Mouse (Mus musculus): ENCODE measurements around the gene Pip4k2b. TPM values are rescaled to one million over a fixed set of nuclear protein-coding genes. Genes with fewer than 3 reads are reported as not detected.

Pip4k2b gene
- polyA plus RNA-seq, 1 experiment = 30.1 TPM

GRCm38 (mm10) chr11:97682504-97683055, 61.9 kb downstream of the Pip4k2b start:
- Histone ChIP-seq H3K79me2 (ENCODE audit: control insufficient read depth, insufficient read depth) (no peaks in the 10 kb centered on the region), H3K27me3 (ENCODE audit: control insufficient read depth, insufficient read depth, insufficient read length) (no peaks in the 10 kb centered on the region), H3K4me3 (no peak overlapping the region), H3K4me2 (ENCODE audit: low read depth) (no peak overlapping the region), H3K36me3 (ENCODE audit: control insufficient read depth, insufficient read depth) (peaks cover 2% of the 10 kb centered on the region), H3ac (ENCODE audit: control insufficient read depth, insufficient read length) (no peak overlapping the region)
- TF ChIP-seq TCF3 (IDR thresholded peaks at IDR 0.05; ENCODE audit: insufficient read length, low read depth) (no peak), REST (IDR thresholded peaks at IDR 0.05; ENCODE audit: insufficient read depth, insufficient read length) (no peak), SRF (IDR thresholded peaks at IDR 0.05; ENCODE audit: control insufficient read depth, insufficient read length, low read depth) (no peak), USF1 (IDR thresholded peaks at IDR 0.05; ENCODE audit: low read depth) (no peak), TCF12 (IDR thresholded peaks at IDR 0.05; ENCODE audit: insufficient read depth, poor library complexity, severe bottlenecking) (no peak), MYOG (IDR thresholded peaks at IDR 0.05; ENCODE audit: control insufficient read depth in 1 of 3, insufficient read depth in 1 of 3, insufficient read length in 2 of 3, low read depth in 2 of 3) (no peak), E2F4 (IDR thresholded peaks at IDR 0.05; ENCODE audit: insufficient read depth) (no peak), POLR2AphosphoS2 (IDR thresholded peaks at IDR 0.05; ENCODE audit: insufficient read length, low read depth) (no peak), CEBPB (IDR thresholded peaks at IDR 0.05; ENCODE audit: insufficient read depth, poor library complexity, severe bottlenecking) (no peak), MAX (IDR thresholded peaks at IDR 0.05; ENCODE audit: low read depth) (no peak), MYOD1 (IDR thresholded peaks at IDR 0.05; ENCODE audit: control insufficient read depth in 1 of 3, insufficient read length in 2 of 3, low read depth in 2 of 3) (no peak), POLR2A (IDR thresholded peaks at IDR 0.05; ENCODE audit: insufficient read length, low read depth) (no peak)

- TF ChIP-seq MYOG (IDR thresholded peaks at IDR 0.05; ENCODE audit: control insufficient read depth in 1 of 3, insufficient read depth in 1 of 3, insufficient read length in 2 of 3, low read depth in 2 of 3) (peak in 1 of 3 experiments; percentile 15), CEBPB (IDR thresholded peaks at IDR 0.05; ENCODE audit: insufficient read depth, poor library complexity, severe bottlenecking) (no peak)
Observed at GRCm38 (mm10) chr11:97680430-97680829, 64.1 kb downstream of the Pip4k2b start.

GRCm38 (mm10) chr11:97678301-97678700, 66.2 kb downstream of the Pip4k2b start:
- Histone ChIP-seq H3K4me2 (ENCODE audit: low read depth) (no peak overlapping the region), H3ac (ENCODE audit: control insufficient read depth, insufficient read length) (no peak overlapping the region), H3K27me3 (ENCODE audit: control insufficient read depth, insufficient read depth, insufficient read length) (no peaks in the 10 kb centered on the region), H3K36me3 (ENCODE audit: control insufficient read depth, insufficient read depth) (peaks cover 8% of the 10 kb centered on the region), H3K4me3 (no peak overlapping the region), H3K79me2 (ENCODE audit: control insufficient read depth, insufficient read depth) (no peaks in the 10 kb centered on the region)
- no peak for TF ChIP-seq MAX (IDR thresholded peaks at IDR 0.05; ENCODE audit: low read depth)
- TF ChIP-seq MYOG (IDR thresholded peaks at IDR 0.05; ENCODE audit: control insufficient read depth in 1 of 3, insufficient read depth in 1 of 3, insufficient read length in 2 of 3, low read depth in 2 of 3) = no peak
- TF ChIP-seq TCF3 (IDR thresholded peaks at IDR 0.05; ENCODE audit: insufficient read length, low read depth) = no peak
- TF ChIP-seq MYOD1 (IDR thresholded peaks at IDR 0.05; ENCODE audit: control insufficient read depth in 1 of 3, insufficient read length in 2 of 3, low read depth in 2 of 3) = no peak
- no peak for TF ChIP-seq E2F4 (IDR thresholded peaks at IDR 0.05; ENCODE audit: insufficient read depth)
- TF ChIP-seq CEBPB (IDR thresholded peaks at IDR 0.05; ENCODE audit: insufficient read depth, poor library complexity, severe bottlenecking) = no peak
- no peak for TF ChIP-seq POLR2A (IDR thresholded peaks at IDR 0.05; ENCODE audit: insufficient read length, low read depth)
- no peak for TF ChIP-seq USF1 (IDR thresholded peaks at IDR 0.05; ENCODE audit: low read depth)
- no peak for TF ChIP-seq SRF (IDR thresholded peaks at IDR 0.05; ENCODE audit: control insufficient read depth, insufficient read length, low read depth)
- no peak for TF ChIP-seq POLR2AphosphoS2 (IDR thresholded peaks at IDR 0.05; ENCODE audit: insufficient read length, low read depth)
- TF ChIP-seq TCF12 (IDR thresholded peaks at IDR 0.05; ENCODE audit: insufficient read depth, poor library complexity, severe bottlenecking) = no peak
- TF ChIP-seq REST (IDR thresholded peaks at IDR 0.05; ENCODE audit: insufficient read depth, insufficient read length) = no peak

More at GRCm38 (mm10) chr11:97680430-97680829, 64.1 kb downstream of the Pip4k2b start:
- peaks cover 8% of the 10 kb centered on the region for H3K36me3 ChIP-seq (ENCODE audit: control insufficient read depth, insufficient read depth)
- H3ac ChIP-seq (ENCODE audit: control insufficient read depth, insufficient read length) = no peak overlapping the region
- H3K4me2 ChIP-seq (ENCODE audit: low read depth) = no peak overlapping the region
- H3K27me3 ChIP-seq (ENCODE audit: control insufficient read depth, insufficient read depth, insufficient read length) = no peaks in the 10 kb centered on the region
- H3K4me3 ChIP-seq = no peak overlapping the region
- H3K79me2 ChIP-seq (ENCODE audit: control insufficient read depth, insufficient read depth) = no peaks in the 10 kb centered on the region

GRCm38 (mm10) chr11:97677842-97678241, 66.7 kb downstream of the Pip4k2b start:
- Histone ChIP-seq H3K4me2 (ENCODE audit: low read depth) (no peak overlapping the region), H3K4me3 (no peak overlapping the region), H3K36me3 (ENCODE audit: control insufficient read depth, insufficient read depth) (peaks cover 8% of the 10 kb centered on the region), H3ac (ENCODE audit: control insufficient read depth, insufficient read length) (no peak overlapping the region), H3K79me2 (ENCODE audit: control insufficient read depth, insufficient read depth) (no peaks in the 10 kb centered on the region), H3K27me3 (ENCODE audit: control insufficient read depth, insufficient read depth, insufficient read length) (no peaks in the 10 kb centered on the region)
- TF ChIP-seq POLR2A (IDR thresholded peaks at IDR 0.05; ENCODE audit: insufficient read length, low read depth) = no peak
- TF ChIP-seq MAX (IDR thresholded peaks at IDR 0.05; ENCODE audit: low read depth) = no peak
- no peak for TF ChIP-seq SRF (IDR thresholded peaks at IDR 0.05; ENCODE audit: control insufficient read depth, insufficient read length, low read depth)
- no peak for TF ChIP-seq E2F4 (IDR thresholded peaks at IDR 0.05; ENCODE audit: insufficient read depth)
- TF ChIP-seq TCF3 (IDR thresholded peaks at IDR 0.05; ENCODE audit: insufficient read length, low read depth) = no peak
- no peak for TF ChIP-seq TCF12 (IDR thresholded peaks at IDR 0.05; ENCODE audit: insufficient read depth, poor library complexity, severe bottlenecking)
- TF ChIP-seq MYOD1 (IDR thresholded peaks at IDR 0.05; ENCODE audit: control insufficient read depth in 1 of 3, insufficient read length in 2 of 3, low read depth in 2 of 3) = no peak
- no peak for TF ChIP-seq USF1 (IDR thresholded peaks at IDR 0.05; ENCODE audit: low read depth)
- TF ChIP-seq REST (IDR thresholded peaks at IDR 0.05; ENCODE audit: insufficient read depth, insufficient read length) = no peak
- TF ChIP-seq CEBPB (IDR thresholded peaks at IDR 0.05; ENCODE audit: insufficient read depth, poor library complexity, severe bottlenecking) = no peak
- TF ChIP-seq MYOG (IDR thresholded peaks at IDR 0.05; ENCODE audit: control insufficient read depth in 1 of 3, insufficient read depth in 1 of 3, insufficient read length in 2 of 3, low read depth in 2 of 3) = no peak
- no peak for TF ChIP-seq POLR2AphosphoS2 (IDR thresholded peaks at IDR 0.05; ENCODE audit: insufficient read length, low read depth)

Measured in myocyte (in vitro differentiated cells).